Mouse (Mus musculus) liver, postnatal 0 days (tissue): ENCODE results near the gene Olfr557. TPM values are rescaled to one million over a fixed set of nuclear protein-coding genes. Genes with fewer than 3 reads are reported as not detected.
A peak's percentile ranks its signal among the peaks of the same experiment; 100 is the strongest.

Experiments
- ATAC-seq: fragments of 200-750 bp; cut with Nextera tagmentation; 2 replicates; pipeline ENCODE4 v1.8.0; 2017; ENCODE audit warnings: mild to moderate bottlenecking, moderate library complexity
- DNase-seq: peaks from one replicate; pipeline ENCODE4 v3.0.0-alpha.2; 2016
- H3K27ac ChIP-seq: fragments of 300-500 bp; sonication (generic); 2 replicates; pipeline ENCODE4 v1.5.1; 2014; ENCODE audit warnings: antibody characterized with exemption, moderate library complexity, mild to moderate bottlenecking, low read depth
- H3K27me3 ChIP-seq: fragments of 300-500 bp; sonication (generic); 2 replicates; pipeline ENCODE4 v1.6.1; 2014; ENCODE audit warnings: low read length, control low read depth, mixed read lengths; ENCODE audit not compliant: insufficient read depth
- H3K36me3 ChIP-seq: fragments of 300-500 bp; sonication (generic); replicated peaks from 2 replicates; pipeline ENCODE4 v1.6.1; 2014; ENCODE audit warnings: mild to moderate bottlenecking, control low read depth, low read length, moderate library complexity, mixed read lengths; ENCODE audit not compliant: insufficient read depth
- H3K4me1 ChIP-seq: fragments of 300-500 bp; sonication (generic); 2 replicates; pipeline ENCODE4 v1.6.1; 2014; ENCODE audit warnings: antibody characterized with exemption, mild to moderate bottlenecking, control low read depth; ENCODE audit not compliant: insufficient read depth
- H3K4me2 ChIP-seq: fragments of 300-500 bp; sonication (generic); 2 replicates; pipeline ENCODE4 v1.6.1; 2014; ENCODE audit warnings: low read depth, mild to moderate bottlenecking, low read length, moderate library complexity, mixed read lengths
- H3K4me3 ChIP-seq: fragments of 300-500 bp; sonication (generic); 2 replicates; pipeline ENCODE4 v1.5.1; 2014; ENCODE audit warnings: low read depth, low read length
- H3K9ac ChIP-seq: fragments of 300-500 bp; sonication (generic); replicated peaks from 2 replicates; pipeline ENCODE4 v1.6.1; 2014; ENCODE audit warnings: mild to moderate bottlenecking, moderate library complexity
- H3K9me3 ChIP-seq: fragments of 300-500 bp; sonication (generic); 2 replicates; pipeline ENCODE4 v1.6.1; 2016; ENCODE audit warnings: mild to moderate bottlenecking, control low read depth, low read length, mixed read lengths
- CTCF ChIP-seq: sonication (generic); IDR thresholded peaks from 2 replicates; pipeline ENCODE4 v1.5.1; 2016; ENCODE audit warnings: antibody characterized with exemption, low read depth
- EP300 ChIP-seq: IDR thresholded peaks from 2 replicates; pipeline ENCODE4 v1.6.1; 2016; ENCODE audit warnings: antibody characterized with exemption, low read depth, mild to moderate bottlenecking
- WGBS: fragments of 180-500 bp; shearing (Covaris S2); extraction: QIAGEN DNeasy Blood & Tissue Kit; methylation state at CpG from one replicate; pipeline ENCODE4 v1.1.7; 2014; ENCODE audit not compliant: insufficient replicate concordance; 5-methylcytosine and 5-hydroxymethylcytosine counted together
- polyA plus RNA-seq: library from polyadenylated mRNA; unstranded; fragments of >200 nt; fragmentation: Nextera tagmentation; extraction: Ambion mirVana; gene quantifications from 2 replicates; pipeline ENCODE4 v1.2.1, GENCODE M21; 2015

Gene Olfr557
- polyA plus RNA-seq: not detected in 2 replicates

DNA sequence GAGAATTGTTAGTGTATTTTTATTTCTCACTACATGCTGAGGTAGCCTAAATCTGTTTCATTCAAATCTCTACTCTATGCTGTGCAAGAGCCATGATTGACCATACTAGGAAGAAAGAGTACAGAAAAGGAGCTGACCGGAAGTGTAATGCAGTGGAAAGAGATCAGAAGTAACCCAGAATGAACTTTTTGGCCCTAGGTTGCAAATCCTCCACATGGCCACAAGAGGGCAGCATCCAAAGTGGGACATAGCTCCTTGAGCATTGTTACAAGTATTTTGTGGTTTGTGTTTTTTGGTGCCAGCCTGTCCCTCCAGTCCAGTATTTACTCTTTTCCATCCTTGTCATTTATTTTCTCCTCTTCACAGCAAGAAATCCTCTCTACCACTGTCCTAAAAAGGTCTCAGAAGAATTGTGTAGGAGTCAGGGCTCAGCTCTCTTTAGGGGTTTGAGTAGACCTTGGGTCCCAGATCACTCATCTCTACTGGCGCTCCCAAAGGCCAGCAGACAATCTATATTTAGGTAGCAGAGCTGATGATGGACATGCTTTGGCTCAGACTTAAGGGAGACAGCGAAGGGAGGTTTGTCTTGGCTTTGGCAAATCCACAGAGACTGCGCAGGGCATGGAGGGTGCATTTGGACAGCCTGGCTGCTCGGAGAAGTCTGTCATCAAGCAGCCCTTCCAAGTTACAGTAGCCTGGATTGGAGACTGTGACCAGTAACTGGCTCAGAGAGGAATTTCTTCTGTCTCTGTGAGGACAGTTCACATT lies at the start of gene Olfr557:
Olfr557 (plus strand) TSS at position 553 of the 768 bp plus-strand sequence.
- no peak for TF ChIP-seq EP300
- TF ChIP-seq CTCF: peak; percentile 82
- peak; percentile 36 for DNase-seq

GRCm38 (mm10) chr7:102658523-102658922 lies 37.2 kb upstream of the Olfr557 start, which contains the start of gene Olfr555:
Gene Olfr555, plus strand, starts transcription at chr7:102658823.
- 76% methylated on average over 1 of the region's 1 CpGs for WGBS
- no peak for TF ChIP-seq EP300
- no peak for TF ChIP-seq CTCF
- no peak within 1 kb of the TSS for H3K4me3 ChIP-seq

More for the DNA sequence above, at the start of gene Olfr557:
- no peaks in the 10 kb centered on the region for H3K36me3 ChIP-seq
- no peak for ATAC-seq
- no peak within 1 kb of the TSS for H3K4me3 ChIP-seq
- no peak within 1 kb of the TSS for H3K9ac ChIP-seq
- H3K9me3 ChIP-seq: peaks cover 2% of the 10 kb centered on the region; the same call in 1 of the 2 replicates
- no peaks in the 10 kb centered on the region for H3K4me1 ChIP-seq
- 65% methylated on average over 5 of the region's 5 CpGs for WGBS
- no peak within 1 kb of the TSS for H3K4me2 ChIP-seq
- H3K27me3 ChIP-seq: no peaks in the 10 kb centered on the region
- no peak within 1 kb of the TSS for H3K27ac ChIP-seq

GRCm38 (mm10) chr7:102664599-102664998 lies 31.1 kb upstream of the Olfr557 start, which contains the start of gene Olfr556:
Gene Olfr556, plus strand, starts transcription at chr7:102664899.
- DNase-seq (no peak), ATAC-seq (no peak)
- 69% methylated on average over 3 of the region's 3 CpGs for WGBS
- Histone ChIP-seq H3K36me3 (no peaks in the 10 kb centered on the region), H3K9ac (no peak within 1 kb of the TSS), H3K4me1 (no peaks in the 10 kb centered on the region), H3K9me3 (no peaks in the 10 kb centered on the region), H3K4me3 (no peak within 1 kb of the TSS), H3K27ac (no peak within 1 kb of the TSS), H3K4me2 (no peak within 1 kb of the TSS), H3K27me3 (no peaks in the 10 kb centered on the region)
- TF ChIP-seq EP300: no peak

More at GRCm38 (mm10) chr7:102658523-102658922, 37.2 kb upstream of the Olfr557 start, which contains the start of gene Olfr555:
- Histone ChIP-seq H3K4me2 (no peak within 1 kb of the TSS), H3K4me1 (no peaks in the 10 kb centered on the region), H3K27me3 (no peaks in the 10 kb centered on the region), H3K27ac (no peak within 1 kb of the TSS), H3K9ac (no peak within 1 kb of the TSS), H3K36me3 (no peaks in the 10 kb centered on the region), H3K9me3 (no peaks in the 10 kb centered on the region)
- ATAC-seq (no peak), DNase-seq (no peak)

DNA sequence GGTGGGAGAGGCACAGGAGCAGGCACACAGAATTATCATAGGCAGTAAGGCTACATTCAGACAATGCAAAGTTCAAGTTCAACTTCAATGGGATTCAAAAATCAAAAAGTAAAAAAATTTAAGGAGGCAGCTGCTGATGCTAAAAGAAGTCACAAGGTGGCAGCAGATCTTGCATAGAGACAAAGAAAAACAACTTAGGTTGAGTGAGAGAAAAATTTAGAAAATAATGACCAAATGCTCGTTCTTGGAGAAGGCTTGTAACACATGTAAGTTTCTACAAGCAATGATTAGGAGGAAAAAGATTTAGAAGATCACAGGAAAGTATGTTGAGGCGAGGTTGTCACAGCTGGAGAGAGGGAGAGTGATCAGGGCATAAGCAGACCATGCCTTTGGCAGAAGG lies 30.3 kb upstream of the Olfr557 start:
- Histone ChIP-seq H3K9ac (no peak overlapping the region), H3K36me3 (no peaks in the 10 kb centered on the region), H3K4me3 (no peak overlapping the region), H3K9me3 (no peaks in the 10 kb centered on the region), H3K27ac (no peak overlapping the region), H3K27me3 (no peaks in the 10 kb centered on the region), H3K4me2 (no peak overlapping the region), H3K4me1 (no peaks in the 10 kb centered on the region)
- WGBS: 31% methylated on average over 2 of the region's 2 CpGs
- ATAC-seq (no peak), DNase-seq (no peak)
- no peak for TF ChIP-seq EP300
- TF ChIP-seq CTCF: peak; percentile 54

GRCm38 (mm10) chr7:102676225-102676624 lies 19.5 kb upstream of the Olfr557 start:
- WGBS: 68% methylated on average over 2 of the region's 2 CpGs
- DNase-seq (no peak), ATAC-seq (no peak)
- Histone ChIP-seq H3K27me3 (no peaks in the 10 kb centered on the region), H3K36me3 (no peaks in the 10 kb centered on the region), H3K4me1 (no peaks in the 10 kb centered on the region), H3K4me3 (no peak overlapping the region), H3K4me2 (no peak overlapping the region), H3K9me3 (no peaks in the 10 kb centered on the region), H3K9ac (no peak overlapping the region), H3K27ac (no peak overlapping the region)
- TF ChIP-seq EP300 (no peak), CTCF (no peak)

- Histone ChIP-seq H3K9ac (no peak overlapping the region), H3K27me3 (no peaks in the 10 kb centered on the region), H3K9me3 (no peaks in the 10 kb centered on the region), H3K4me2 (no peak overlapping the region), H3K4me3 (no peak overlapping the region), H3K4me1 (no peaks in the 10 kb centered on the region), H3K36me3 (no peaks in the 10 kb centered on the region), H3K27ac (no peak overlapping the region)
- no peak for DNase-seq
- no peak for ATAC-seq
- TF ChIP-seq CTCF (no peak), EP300 (no peak)
- 79% methylated on average over 1 of the region's 1 CpGs for WGBS
Observed at GRCm38 (mm10) chr7:102681916-102682315, 13.8 kb upstream of the Olfr557 start.
